Mouse (Mus musculus): ENCODE data around the gene Agbl5. TPM values are rescaled to one million over a fixed set of nuclear protein-coding genes. Genes with fewer than 3 reads are reported as not detected.

Agbl5 gene
- polyA plus RNA-seq, 1 experiment: 2.4 TPM

- TF ChIP-seq GATA1 (IDR thresholded peaks at IDR 0.05; ENCODE audit: low read length) (no peak), TAL1 (IDR thresholded peaks at IDR 0.05; ENCODE audit: low read length) (no peak)
- H3K4me1 ChIP-seq (ENCODE audit: control insufficient read depth): peaks cover 13% of the 10 kb centered on the region
- no peaks in the 10 kb centered on the region for H3K9me3 ChIP-seq (ENCODE audit: control insufficient read depth, low read length)
- no peak overlapping the region for H3K4me3 ChIP-seq (replicated peaks)
- H3K27me3 ChIP-seq (ENCODE audit: control insufficient read depth): peaks cover 9% of the 10 kb centered on the region; the same call in 1 of the 2 replicates
- H3K36me3 ChIP-seq (ENCODE audit: control insufficient read depth): no peaks in the 10 kb centered on the region
These were observed 24.2 kb upstream of the Agbl5 start for GRCm38 (mm10) chr5:30864322-30864721.

- Histone ChIP-seq H3K36me3 (ENCODE audit: control insufficient read depth) (peaks cover 12% of the 10 kb centered on the region), H3K4me1 (ENCODE audit: control insufficient read depth) (peaks cover 24% of the 10 kb centered on the region)
- no peak for TF ChIP-seq GATA1 (IDR thresholded peaks at IDR 0.05; ENCODE audit: low read length)
- no peak for TF ChIP-seq TAL1 (IDR thresholded peaks at IDR 0.05; ENCODE audit: low read length)
These were observed 21.6 kb upstream of the Agbl5 start for GRCm38 (mm10) chr5:30866871-30867270.

GRCm38 (mm10) chr5:30867712-30868111 is 20.8 kb upstream of the Agbl5 start, which contains the start of gene Tmem214:
Gene Tmem214 (plus strand): TSS chr5:30868012.
- no peak for TF ChIP-seq TAL1 (IDR thresholded peaks at IDR 0.05; ENCODE audit: low read length)
- no peak for TF ChIP-seq GATA1 (IDR thresholded peaks at IDR 0.05; ENCODE audit: low read length)
- Histone ChIP-seq H3K4me1 (ENCODE audit: control insufficient read depth) (peaks cover 24% of the 10 kb centered on the region), H3K36me3 (ENCODE audit: control insufficient read depth) (peaks cover 20% of the 10 kb centered on the region), H3K9me3 (ENCODE audit: control insufficient read depth, low read length) (no peaks in the 10 kb centered on the region), H3K27me3 (ENCODE audit: control insufficient read depth) (peaks cover 9% of the 10 kb centered on the region; the same call in 1 of the 2 replicates), H3K4me3 (replicated peaks) (peak within 1 kb of the TSS; percentile 95)

More at GRCm38 (mm10) chr5:30866871-30867270, 21.6 kb upstream of the Agbl5 start:
- H3K4me3 ChIP-seq (replicated peaks): no peak overlapping the region
- peaks cover 9% of the 10 kb centered on the region; the same call in 1 of the 2 replicates for H3K27me3 ChIP-seq (ENCODE audit: control insufficient read depth)
- H3K9me3 ChIP-seq (ENCODE audit: control insufficient read depth, low read length): no peaks in the 10 kb centered on the region

- Histone ChIP-seq H3K4me1 (ENCODE audit: control insufficient read depth) (peaks cover 24% of the 10 kb centered on the region), H3K4me3 (replicated peaks) (peak overlapping the region; percentile 95), H3K27me3 (ENCODE audit: control insufficient read depth) (peaks cover 9% of the 10 kb centered on the region; the same call in 1 of the 2 replicates), H3K9me3 (ENCODE audit: control insufficient read depth, low read length) (no peaks in the 10 kb centered on the region), H3K36me3 (ENCODE audit: control insufficient read depth) (peaks cover 33% of the 10 kb centered on the region)
- no peak for TF ChIP-seq GATA1 (IDR thresholded peaks at IDR 0.05; ENCODE audit: low read length)
- no peak for TF ChIP-seq TAL1 (IDR thresholded peaks at IDR 0.05; ENCODE audit: low read length)
These were observed 19.5 kb upstream of the Agbl5 start for GRCm38 (mm10) chr5:30868981-30869380.

- TF ChIP-seq GATA1 (IDR thresholded peaks at IDR 0.05; ENCODE audit: low read length): no peak
- no peak for TF ChIP-seq TAL1 (IDR thresholded peaks at IDR 0.05; ENCODE audit: low read length)
- H3K4me1 ChIP-seq (ENCODE audit: control insufficient read depth): peaks cover 21% of the 10 kb centered on the region
- H3K4me3 ChIP-seq (replicated peaks): peak overlapping the region; percentile 95
These were observed 18.9 kb upstream of the Agbl5 start for GRCm38 (mm10) chr5:30869405-30870130.

GRCm38 (mm10) chr5:30870131-30870406 is 18.4 kb upstream of the Agbl5 start:
- TF ChIP-seq TAL1 (IDR thresholded peaks at IDR 0.05; ENCODE audit: low read length) (no peak), GATA1 (IDR thresholded peaks at IDR 0.05; ENCODE audit: low read length) (no peak)
- H3K4me3 ChIP-seq (replicated peaks): peak overlapping the region; percentile 95

More at GRCm38 (mm10) chr5:30869405-30870130, 18.9 kb upstream of the Agbl5 start:
- Histone ChIP-seq H3K36me3 (ENCODE audit: control insufficient read depth) (peaks cover 39% of the 10 kb centered on the region), H3K9me3 (ENCODE audit: control insufficient read depth, low read length) (no peaks in the 10 kb centered on the region), H3K27me3 (ENCODE audit: control insufficient read depth) (peaks cover 4% of the 10 kb centered on the region; the same call in 1 of the 2 replicates)

GRCm38 (mm10) chr5:30872574-30872973 is 15.9 kb upstream of the Agbl5 start:
- Histone ChIP-seq H3K4me1 (ENCODE audit: control insufficient read depth) (peaks cover 21% of the 10 kb centered on the region), H3K9me3 (ENCODE audit: control insufficient read depth, low read length) (no peaks in the 10 kb centered on the region), H3K27me3 (ENCODE audit: control insufficient read depth) (no peaks in the 10 kb centered on the region), H3K4me3 (replicated peaks) (no peak overlapping the region), H3K36me3 (ENCODE audit: control insufficient read depth) (peaks cover 68% of the 10 kb centered on the region)
- TF ChIP-seq TAL1 (IDR thresholded peaks at IDR 0.05; ENCODE audit: low read length) (no peak), GATA1 (IDR thresholded peaks at IDR 0.05; ENCODE audit: low read length) (no peak)

More at GRCm38 (mm10) chr5:30870131-30870406, 18.4 kb upstream of the Agbl5 start:
- H3K36me3 ChIP-seq (ENCODE audit: control insufficient read depth): peaks cover 44% of the 10 kb centered on the region
- peaks cover 21% of the 10 kb centered on the region for H3K4me1 ChIP-seq (ENCODE audit: control insufficient read depth)
- H3K9me3 ChIP-seq (ENCODE audit: control insufficient read depth, low read length): no peaks in the 10 kb centered on the region
- no peaks in the 10 kb centered on the region; the same call in 1 of the 2 replicates for H3K27me3 ChIP-seq (ENCODE audit: control insufficient read depth)

GRCm38 (mm10) chr5:30874365-30874764 is 14.1 kb upstream of the Agbl5 start:
- Histone ChIP-seq H3K9me3 (ENCODE audit: control insufficient read depth, low read length) (no peaks in the 10 kb centered on the region), H3K4me1 (ENCODE audit: control insufficient read depth) (peaks cover 11% of the 10 kb centered on the region), H3K36me3 (ENCODE audit: control insufficient read depth) (peaks cover 74% of the 10 kb centered on the region), H3K4me3 (replicated peaks) (no peak overlapping the region), H3K27me3 (ENCODE audit: control insufficient read depth) (no peaks in the 10 kb centered on the region)
- TF ChIP-seq TAL1 (IDR thresholded peaks at IDR 0.05; ENCODE audit: low read length): no peak
- no peak for TF ChIP-seq GATA1 (IDR thresholded peaks at IDR 0.05; ENCODE audit: low read length)

- Histone ChIP-seq H3K36me3 (ENCODE audit: control insufficient read depth) (peaks cover 44% of the 10 kb centered on the region), H3K27me3 (ENCODE audit: control insufficient read depth) (no peaks in the 10 kb centered on the region), H3K4me3 (replicated peaks) (no peak overlapping the region), H3K4me1 (ENCODE audit: control insufficient read depth) (no peaks in the 10 kb centered on the region), H3K9me3 (ENCODE audit: control insufficient read depth, low read length) (no peaks in the 10 kb centered on the region)
- TF ChIP-seq TAL1 (IDR thresholded peaks at IDR 0.05; ENCODE audit: low read length) (no peak), GATA1 (IDR thresholded peaks at IDR 0.05; ENCODE audit: low read length) (no peak)
These were observed 9.9 kb upstream of the Agbl5 start for GRCm38 (mm10) chr5:30878616-30879015.

Data from erythroblast, embryonic 14.5 days (primary cell).